Mouse (Mus musculus): ENCODE data around the gene Pacsin3.

GRCm38 (mm10) chr2:91220501-91220900 is 35.3 kb upstream of the Pacsin3 start:
- TF ChIP-seq CTCF (conservative IDR thresholded peaks at IDR 0.05; ENCODE audit: low read length), result no peak
- no peak for TF ChIP-seq NANOG (IDR thresholded peaks at IDR 0.05; ENCODE audit: borderline replicate concordance, low read length)

Measured in E14TG2a.4 (cell line).